Comparison of ENCODE assay signal across 23 mouse cellular contexts in the genomic region with DNA sequence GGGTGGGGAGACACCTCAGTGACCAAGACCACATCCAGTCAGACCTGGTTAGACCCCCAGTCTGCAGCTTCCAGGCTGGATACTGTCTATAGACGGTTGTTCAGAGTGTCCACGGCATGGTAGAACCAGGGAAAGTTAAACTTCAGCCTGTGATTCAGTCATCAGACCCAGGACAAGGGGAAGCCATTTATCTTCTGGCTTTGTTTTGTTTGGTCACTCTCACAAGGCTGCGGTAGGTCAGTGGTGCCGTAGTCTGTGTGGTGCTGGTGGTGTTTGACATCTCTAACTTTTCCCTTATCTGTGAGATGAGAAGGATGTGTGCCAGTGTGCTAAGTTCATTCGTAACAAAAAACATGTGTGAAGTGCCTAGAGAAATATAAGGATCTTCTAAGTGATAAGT.
DNase-seq lines count a peak whose midpoint lies in the region; ATAC-seq and TF ChIP-seq lines count a peak whose summit lies in the region.
"Had no signal": no experiment of that assay in that cellular context is flagged by ENCODE, and none has a peak within 500 bp of the region (broad histone marks: within the 10 kb centered on the region; RNA-seq: fewer than 3 reads in every experiment).

No protein-coding gene starts in this region.

- peaks cover 21% of the 10 kb centered on the region for H3K4me1 ChIP-seq in kidney, embryonic 15.5 days
- peaks cover 16% of the 10 kb centered on the region; the same call in 1 of the 2 replicates for H3K4me1 ChIP-seq in kidney, postnatal 0 days (replicated peaks; ENCODE audit: insufficient read depth, low read length)
- H3K4me1 ChIP-seq in lung, embryonic 16.5 days (replicated peaks; ENCODE audit: control insufficient read depth, insufficient read depth, low read length) = no peaks in the 10 kb centered on the region; the same call in 1 of the 2 replicates
- H3K4me1 ChIP-seq: embryonic facial prominence, embryonic 13.5 days; embryonic facial prominence, embryonic 15.5 days; forebrain, embryonic 12.5 days had no signal

- H3K4me2 ChIP-seq in kidney, embryonic 15.5 days = no peak overlapping the region
- no peak overlapping the region for H3K4me2 ChIP-seq in kidney, postnatal 0 days (ENCODE audit: low read length)
- H3K4me2 ChIP-seq in lung, embryonic 16.5 days (ENCODE audit: low read depth, low read length) = no peak overlapping the region
- H3K4me2 ChIP-seq: embryonic facial prominence, embryonic 13.5 days; embryonic facial prominence, embryonic 15.5 days; forebrain, embryonic 12.5 days had no signal

- H3K4me3 ChIP-seq in kidney, embryonic 15.5 days (replicated peaks) = no peak overlapping the region
- H3K4me3 ChIP-seq in kidney, postnatal 0 days (replicated peaks; ENCODE audit: low read depth, low read length) = no peak overlapping the region
- H3K4me3 ChIP-seq in lung, embryonic 16.5 days (ENCODE audit: low read length) = no peak overlapping the region
- H3K4me3 ChIP-seq: embryonic facial prominence, embryonic 13.5 days; embryonic facial prominence, embryonic 15.5 days; erythroblast, embryonic 14.5 days; forebrain, embryonic 10.5 days; forebrain, embryonic 12.5 days had no signal

- H3K36me3 ChIP-seq in kidney, embryonic 15.5 days = no peaks in the 10 kb centered on the region
- H3K36me3 ChIP-seq in kidney, postnatal 0 days (ENCODE audit: insufficient read depth, low read length) = no peaks in the 10 kb centered on the region
- no peaks in the 10 kb centered on the region for H3K36me3 ChIP-seq in lung, embryonic 16.5 days (ENCODE audit: control insufficient read depth, insufficient read depth, low read length)
- H3K36me3 ChIP-seq: embryonic facial prominence, embryonic 13.5 days; embryonic facial prominence, embryonic 15.5 days; forebrain, embryonic 10.5 days; forebrain, embryonic 12.5 days had no signal

- peak; percentile 20 for DNase-seq in embryo, embryonic 9.5 days (ENCODE audit: extremely low spot score)
- no peak for DNase-seq in embryo, embryonic 10 days (ENCODE audit: low spot score)
- no peak for DNase-seq in kidney, postnatal 25 days
- DNase-seq in kidney, postnatal 0 days (ENCODE audit: low spot score) = peak; percentile 29
- no peak for DNase-seq in kidney, postnatal 36 days
- no peak for DNase-seq in lung, postnatal 10 days
- DNase-seq: adrenal gland, adult 8-10 months; adrenal gland, postnatal 25 days; cerebellum, adult 11 months; cerebellum, adult 18-20 months; cerebellum, adult 8-10 months; cerebellum, adult 9-11 months; cerebellum, postnatal 14 days; cerebellum, postnatal 36 days had no signal

- H3K27ac ChIP-seq in kidney, embryonic 15.5 days = peak overlapping the region; percentile 71
- peak overlapping the region; percentile 42; the same call in 1 of the 2 replicates for H3K27ac ChIP-seq in kidney, postnatal 0 days
- no peak overlapping the region for H3K27ac ChIP-seq in lung, embryonic 16.5 days (ENCODE audit: low read length)
- H3K27ac ChIP-seq: embryonic facial prominence, embryonic 13.5 days; embryonic facial prominence, embryonic 15.5 days; forebrain, embryonic 10.5 days; forebrain, embryonic 12.5 days had no signal

- H3K9ac ChIP-seq in kidney, embryonic 15.5 days = no peak overlapping the region
- H3K9ac ChIP-seq in kidney, postnatal 0 days (ENCODE audit: low read depth, low read length) = no peak overlapping the region
- H3K9ac ChIP-seq in lung, embryonic 16.5 days (ENCODE audit: low read length) = no peak overlapping the region
- H3K9ac ChIP-seq: embryonic facial prominence, embryonic 13.5 days; embryonic facial prominence, embryonic 15.5 days; forebrain, embryonic 12.5 days had no signal

- peak; percentile 73 for ATAC-seq in kidney, embryonic 15.5 days (replicated peaks; ENCODE audit: low FRiP score)
- no peak for ATAC-seq in kidney, postnatal 0 days (replicated peaks; ENCODE audit: low FRiP score, low read depth)
- ATAC-seq in lung, embryonic 16.5 days (ENCODE audit: low read depth) = 0 out of 2 replicates have a peak, but pooled peaks have one; percentile 15
- ATAC-seq: forebrain, embryonic 14.5 days; forebrain, embryonic 16.5 days had no signal

- no peaks in the 10 kb centered on the region for H3K9me3 ChIP-seq in kidney, embryonic 15.5 days (replicated peaks)
- H3K9me3 ChIP-seq in kidney, postnatal 0 days (replicated peaks; ENCODE audit: low read length) = no peaks in the 10 kb centered on the region
- no peaks in the 10 kb centered on the region for H3K9me3 ChIP-seq in lung, embryonic 16.5 days (ENCODE audit: control insufficient read depth, low read length)
- H3K9me3 ChIP-seq: embryonic facial prominence, embryonic 13.5 days; embryonic facial prominence, embryonic 15.5 days; forebrain, embryonic 10.5 days; forebrain, embryonic 12.5 days had no signal

- H3K27me3 ChIP-seq in kidney, embryonic 15.5 days = no peaks in the 10 kb centered on the region
- H3K27me3 ChIP-seq in kidney, postnatal 0 days (ENCODE audit: insufficient read depth, low read length) = no peaks in the 10 kb centered on the region
- no peaks in the 10 kb centered on the region for H3K27me3 ChIP-seq in lung, embryonic 16.5 days (ENCODE audit: control insufficient read depth, insufficient read depth, low read depth, low read length)
- H3K27me3 ChIP-seq: embryonic facial prominence, embryonic 13.5 days; embryonic facial prominence, embryonic 15.5 days; forebrain, embryonic 12.5 days had no signal

- TF ChIP-seq CTCF in kidney, postnatal 0 days (IDR thresholded peaks at IDR 0.05; ENCODE audit: low read depth) = no peak

- 9% methylated on average over 5 of the region's 5 CpGs for WGBS in kidney, embryonic 15.5 days
- WGBS in kidney, postnatal 0 days = 15% methylated on average over 5 of the region's 5 CpGs
- 23% methylated on average over 5 of the region's 5 CpGs for WGBS in lung, embryonic 16.5 days

Comparison
In these comparisons a context has a peak if more than half of its experiments do, and no peak if none do; other contexts are left out.
1. DNase-seq: peak in embryo, embryonic 9.5 days (single experiment) and kidney, postnatal 0 days (single experiment); none in embryo, embryonic 10 days (single experiment), kidney, postnatal 25 days (0 of 2), kidney, postnatal 36 days (0 of 2) and lung, postnatal 10 days (single experiment).